Mouse (Mus musculus) liver, adult 2 months (tissue): ENCODE measurements around the gene Cdkl2. TPM values are rescaled to one million over a fixed set of nuclear protein-coding genes. Genes with fewer than 3 reads are reported as not detected.

Experiments
- DNase-seq: peaks from one replicate; pipeline ENCODE4 v3.0.0-alpha.2; 2011; ENCODE audit warnings: low read depth, low spot score; ENCODE audit errors: extremely low read depth
- H3K27ac ChIP-seq: fragments of 200-500 bp; replicated peaks from 2 replicates; pipeline ENCODE4 v1.5.1; 2012; ENCODE audit warnings: low read depth, mild to moderate bottlenecking, control low read depth, inconsistent platforms, low read length; ENCODE audit not compliant: insufficient read depth
- H3K27me3 ChIP-seq: fragments of 200-500 bp; 2 replicates; pipeline ENCODE4 v1.6.1; 2012; ENCODE audit warnings: mild to moderate bottlenecking, moderate library complexity, low read length, inconsistent platforms; ENCODE audit not compliant: control insufficient read depth, insufficient read depth
- H3K36me3 ChIP-seq: fragments of 200-500 bp; 2 replicates; pipeline ENCODE4 v1.6.1; 2012; ENCODE audit warnings: low read length, inconsistent platforms; ENCODE audit not compliant: control insufficient read depth, insufficient read depth
- H3K4me1 ChIP-seq: fragments of 200-500 bp; 2 replicates; pipeline ENCODE4 v1.6.1; 2011; ENCODE audit warnings: low read length; ENCODE audit not compliant: control insufficient read depth, insufficient read depth
- H3K4me3 ChIP-seq: fragments of 200-500 bp; 2 replicates; pipeline ENCODE4 v1.5.1; 2011; ENCODE audit warnings: low read depth, mild to moderate bottlenecking, control low read depth, low read length, moderate library complexity; ENCODE audit not compliant: insufficient read depth
- H3K79me2 ChIP-seq: fragments of 200-500 bp; 2 replicates; pipeline ENCODE4 v1.6.1; 2012; ENCODE audit warnings: inconsistent platforms, mild to moderate bottlenecking, low read length, moderate library complexity; ENCODE audit not compliant: control insufficient read depth, insufficient read depth
- H3K9ac ChIP-seq: fragments of 200-500 bp; 2 replicates; pipeline ENCODE4 v1.6.1; 2012; ENCODE audit warnings: low read depth, mild to moderate bottlenecking, control low read depth, inconsistent platforms, low read length
- CTCF ChIP-seq: fragments of 200-500 bp; IDR thresholded peaks from 2 replicates; pipeline ENCODE4 v1.5.1; 2011; ENCODE audit warnings: low read depth, low read length, control low read depth
- POLR2A ChIP-seq: fragments of 200-500 bp; IDR thresholded peaks from 2 replicates; pipeline ENCODE4 v1.6.1; 2011; ENCODE audit warnings: low read length, control low read depth; ENCODE audit not compliant: insufficient read depth; ENCODE audit errors: extremely low read depth
- WGBS: fragments of 180-500 bp; shearing (Covaris S2); methylation state at CpG from one replicate; pipeline ENCODE4 v1.1.7; 2018; 5-methylcytosine and 5-hydroxymethylcytosine counted together
- polyA plus RNA-seq: library from polyadenylated mRNA; depleted of rRNA; stranded (reverse); fragments of >200 nt; gene quantifications from 2 replicates; pipeline ENCODE4 v1.2.3, GENCODE M21; 2012
- total RNA-seq: library from RNA; depleted of rRNA; stranded (reverse); fragments of >200 nt; gene quantifications from 2 replicates; pipeline ENCODE4 v1.2.3, GENCODE M21; 2014

Cdkl2 gene
- total and polyA plus RNA-seq, 2 experiments: 0.69 to 3.7 TPM

- no peaks in the 10 kb centered on the region for H3K27me3 ChIP-seq
- WGBS: 23% methylated on average over 11 of the region's 11 CpGs
- H3K36me3 ChIP-seq: no peaks in the 10 kb centered on the region
- peak overlapping the region; percentile 4; the same call in 1 of the 2 replicates for H3K9ac ChIP-seq
- no peak overlapping the region for H3K4me3 ChIP-seq
- TF ChIP-seq POLR2A (no peak), CTCF (no peak)
- peaks cover 5% of the 10 kb centered on the region; the same call in 1 of the 2 replicates for H3K4me1 ChIP-seq
- peak; percentile 95 for DNase-seq
- peak overlapping the region; percentile 75 for H3K27ac ChIP-seq
- H3K79me2 ChIP-seq: no peaks in the 10 kb centered on the region
Measured at GRCm38 (mm10) chr5:91981176-91981840, 62.4 kb downstream of the Cdkl2 start.

- H3K4me1 ChIP-seq: peaks cover 5% of the 10 kb centered on the region; the same call in 1 of the 2 replicates
- whole genome bisulfite sequencing: 92% methylated on average over 2 of the region's 2 CpGs
- no peak overlapping the region for H3K27ac ChIP-seq
- no peak for DNase-seq
- H3K9ac ChIP-seq: no peak overlapping the region
- no peak for TF ChIP-seq CTCF
- TF ChIP-seq POLR2A: no peak
- H3K36me3 ChIP-seq: no peaks in the 10 kb centered on the region
- no peaks in the 10 kb centered on the region for H3K79me2 ChIP-seq
- H3K4me3 ChIP-seq: no peak overlapping the region
- no peaks in the 10 kb centered on the region for H3K27me3 ChIP-seq
Measured at GRCm38 (mm10) chr5:91977397-91977770, 66.3 kb downstream of the Cdkl2 start.

- 82% methylated on average over 10 of the region's 10 CpGs for WGBS
- DNase-seq: no peak
- no peaks in the 10 kb centered on the region for H3K27me3 ChIP-seq
Measured at GRCm38 (mm10) chr5:91976566-91977396, 66.9 kb downstream of the Cdkl2 start.

GRCm38 (mm10) chr5:91975758-91976157 is 67.9 kb downstream of the Cdkl2 start:
- no peak overlapping the region for H3K9ac ChIP-seq
- no peak for TF ChIP-seq POLR2A
- TF ChIP-seq CTCF: no peak

More at GRCm38 (mm10) chr5:91976566-91977396, 66.9 kb downstream of the Cdkl2 start:
- TF ChIP-seq CTCF (no peak), POLR2A (no peak)
- Histone ChIP-seq H3K36me3 (no peaks in the 10 kb centered on the region), H3K9ac (no peak overlapping the region), H3K79me2 (no peaks in the 10 kb centered on the region), H3K27ac (no peak overlapping the region), H3K4me3 (no peak overlapping the region), H3K4me1 (peaks cover 5% of the 10 kb centered on the region; the same call in 1 of the 2 replicates)

GRCm38 (mm10) chr5:91974002-91974401 is 69.7 kb downstream of the Cdkl2 start:
- no peak overlapping the region for H3K27ac ChIP-seq
- TF ChIP-seq POLR2A (no peak), CTCF (no peak)
- peaks cover 1% of the 10 kb centered on the region; the same call in 1 of the 2 replicates for H3K36me3 ChIP-seq
- no peak overlapping the region for H3K4me3 ChIP-seq
- no peaks in the 10 kb centered on the region for H3K4me1 ChIP-seq
- H3K79me2 ChIP-seq: no peaks in the 10 kb centered on the region
- DNase-seq: no peak
- 93% methylated on average over 7 of the region's 7 CpGs for WGBS
- no peak overlapping the region for H3K9ac ChIP-seq
- no peaks in the 10 kb centered on the region for H3K27me3 ChIP-seq

More at GRCm38 (mm10) chr5:91975758-91976157, 67.9 kb downstream of the Cdkl2 start:
- H3K36me3 ChIP-seq: no peaks in the 10 kb centered on the region
- no peaks in the 10 kb centered on the region for H3K79me2 ChIP-seq
- H3K27ac ChIP-seq: no peak overlapping the region
- no peak for DNase-seq
- H3K4me3 ChIP-seq: no peak overlapping the region
- no peaks in the 10 kb centered on the region for H3K27me3 ChIP-seq
- H3K4me1 ChIP-seq: no peaks in the 10 kb centered on the region
- WGBS: 90% methylated on average over 9 of the region's 9 CpGs
